Mouse (Mus musculus) frontal cortex, postnatal 25 days (tissue): ENCODE results near the gene Elane.

Experiments
- DNase-seq, 2 experiments: peaks; one replicate each; pipeline ENCODE4 v3.0.0; 2022; ENCODE audit warnings: low spot score in 2 of 2

Gene Elane

DNA sequence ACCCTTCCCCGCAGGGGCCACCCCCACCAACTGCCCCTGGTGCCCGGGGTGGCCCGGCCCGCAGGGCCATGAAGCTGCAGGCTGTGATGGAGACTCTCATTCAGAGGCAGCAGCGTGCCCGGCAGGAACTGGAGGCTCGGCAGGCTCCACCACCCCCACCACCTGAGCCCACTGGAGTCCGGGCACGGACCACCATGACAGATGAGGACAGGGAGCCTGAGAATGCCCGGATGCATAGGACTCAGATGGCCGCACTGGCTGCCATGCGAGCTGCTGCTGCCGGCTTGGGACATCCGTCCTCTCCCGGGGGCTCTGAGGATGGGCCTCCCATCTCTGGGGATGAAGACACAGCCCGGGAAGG is 44.8 kb downstream of the Elane start:
- DNase-seq, result no peak

DNA sequence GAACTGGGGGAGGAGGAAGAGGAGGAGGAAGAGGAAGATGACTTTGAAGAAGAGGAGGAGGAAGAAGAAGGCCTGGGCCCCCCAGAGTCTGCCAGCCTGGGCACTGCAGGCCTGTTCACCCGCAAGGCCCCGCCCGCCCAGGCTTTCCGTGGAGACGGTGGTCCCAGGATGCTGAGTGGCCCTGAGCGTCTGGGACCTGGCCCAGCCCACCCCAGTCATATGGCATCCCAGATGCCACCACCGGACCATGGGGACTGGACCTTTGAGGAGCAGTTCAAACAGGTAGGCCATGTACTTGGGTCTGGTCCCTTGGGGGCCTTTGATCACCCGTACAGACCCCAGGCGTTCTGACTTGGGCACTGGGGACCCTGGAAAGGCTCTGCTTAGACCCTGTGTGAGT is 45.8 kb downstream of the Elane start:
- DNase-seq, result no peak

DNA sequence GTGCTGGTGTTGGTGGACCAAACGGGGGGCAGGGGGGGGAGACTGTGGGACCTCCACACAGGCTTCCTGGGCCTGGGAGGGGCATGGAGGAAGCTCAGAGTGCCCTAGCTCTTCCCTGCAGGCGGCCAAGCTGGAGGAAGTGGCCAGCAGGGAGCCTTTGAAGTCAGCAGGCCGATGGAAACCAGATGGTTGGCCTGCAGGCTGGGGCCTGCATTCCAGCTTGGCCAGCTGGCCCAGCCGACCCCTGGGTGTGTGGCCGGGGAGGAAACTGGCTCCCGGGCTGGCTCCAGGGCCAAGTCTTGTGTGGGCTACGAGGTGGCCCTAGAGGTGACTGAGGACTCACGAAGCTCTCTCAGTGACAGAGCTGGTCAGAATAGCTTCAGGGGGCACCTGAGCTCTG is 46.7 kb downstream of the Elane start:
- no peak for DNase-seq

DNA sequence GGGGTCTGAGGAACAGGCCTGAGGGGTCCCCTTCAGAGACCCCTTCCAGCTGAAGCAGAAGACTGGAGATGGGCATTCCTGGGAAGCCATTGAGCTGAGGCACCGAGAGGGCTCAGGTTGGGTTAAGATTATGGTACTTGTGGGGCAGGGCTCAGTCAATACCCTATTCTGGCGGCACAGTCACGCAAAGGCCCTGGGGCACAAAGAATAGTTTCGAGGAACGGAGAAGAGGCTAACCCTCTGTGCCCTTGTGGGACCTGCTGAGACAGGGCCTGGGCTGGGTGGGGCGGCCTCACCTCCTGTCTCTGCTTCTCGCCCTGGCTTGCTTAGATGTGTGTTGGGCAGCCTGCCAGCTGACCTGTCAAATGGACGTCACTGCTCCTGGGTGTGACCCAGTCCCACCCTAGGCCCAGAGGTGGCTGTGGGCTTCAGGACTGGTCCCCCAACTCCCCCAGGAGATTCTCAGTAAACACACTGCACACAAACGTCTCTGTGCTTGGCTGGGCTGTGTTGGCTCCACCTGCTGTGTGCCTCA is 47.2 kb downstream of the Elane start:
- no peak for DNase-seq

DNA sequence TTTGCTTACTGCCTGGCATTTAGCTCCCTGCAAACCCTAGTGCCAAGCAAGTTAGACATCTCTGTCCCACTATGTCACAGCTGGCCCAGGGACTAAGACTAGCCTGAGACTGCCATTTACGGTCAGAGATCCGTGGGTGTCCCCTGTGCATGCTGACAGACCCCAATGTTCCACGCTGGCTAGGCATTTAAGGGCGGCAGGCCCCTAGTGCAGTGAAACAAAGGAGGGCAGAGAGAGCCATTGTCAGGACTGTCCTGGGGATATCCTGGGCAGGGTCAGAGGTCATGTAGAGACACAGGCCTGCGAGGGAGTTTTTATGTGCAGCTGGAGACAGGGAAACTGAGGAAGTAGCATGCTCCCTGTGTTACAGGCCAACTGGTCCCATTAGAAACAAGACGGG is 47.8 kb downstream of the Elane start:
- no peak for DNase-seq

DNA sequence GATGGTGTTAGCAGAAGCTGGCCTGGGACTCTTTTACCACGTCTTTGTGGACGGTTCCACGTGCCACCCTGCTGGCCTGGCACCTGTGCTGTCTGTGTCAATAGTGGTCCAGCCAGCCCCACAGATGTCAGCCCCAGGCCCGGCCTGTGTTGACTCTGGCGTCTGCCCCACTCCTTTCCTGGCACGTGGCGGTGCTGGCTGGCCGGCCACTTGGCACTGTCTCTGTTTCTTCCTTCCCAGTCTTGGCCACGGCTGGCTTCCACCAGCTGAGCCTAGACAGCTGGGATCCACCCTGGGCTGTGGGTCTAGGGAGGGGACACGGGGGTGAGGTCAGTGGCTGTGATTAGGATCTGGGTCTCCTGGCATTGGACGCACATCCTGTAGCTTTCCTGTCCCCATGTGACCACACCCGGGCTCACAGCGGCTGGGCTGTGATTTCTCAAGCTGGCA is 48.2 kb downstream of the Elane start:
- DNase-seq, result no peak

DNA sequence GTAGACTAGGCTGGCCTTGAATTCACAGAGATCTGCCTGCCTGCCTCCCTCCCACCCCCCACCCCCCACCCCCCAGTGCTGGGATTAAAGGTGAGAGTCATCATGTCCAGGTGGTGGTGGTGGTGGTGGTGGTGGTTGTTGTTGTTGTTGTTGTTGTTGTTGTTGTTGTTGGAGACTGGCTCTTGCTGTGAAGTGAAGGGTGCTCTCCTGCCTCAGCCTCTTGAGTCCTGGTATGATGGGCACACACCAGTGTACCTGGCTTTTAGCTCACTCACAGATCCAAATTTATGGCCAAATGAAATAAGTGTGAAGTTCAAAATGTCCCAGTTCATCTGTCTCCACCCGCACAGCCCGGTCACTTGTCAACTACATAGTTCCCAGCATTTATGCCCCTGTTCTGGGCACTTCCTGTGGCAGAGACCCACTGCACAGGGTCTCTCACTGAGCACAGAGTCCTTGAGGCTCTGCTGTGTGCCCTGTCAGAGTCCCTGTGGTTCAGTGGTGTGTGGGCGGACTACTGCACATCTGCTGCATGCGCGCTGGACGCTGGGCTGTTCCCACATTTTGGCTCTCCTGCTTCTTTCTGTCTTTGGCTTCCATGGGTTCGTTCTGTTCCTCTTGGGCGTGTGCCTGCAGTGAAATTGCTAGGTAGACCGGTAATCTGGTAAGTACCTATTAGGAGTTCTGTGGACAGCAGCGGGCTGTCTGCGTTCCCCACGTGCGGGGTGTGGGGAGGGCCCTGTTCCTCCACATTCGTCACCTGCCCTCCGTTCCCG is 48.9 kb downstream of the Elane start:
- DNase-seq, result no peak

DNA sequence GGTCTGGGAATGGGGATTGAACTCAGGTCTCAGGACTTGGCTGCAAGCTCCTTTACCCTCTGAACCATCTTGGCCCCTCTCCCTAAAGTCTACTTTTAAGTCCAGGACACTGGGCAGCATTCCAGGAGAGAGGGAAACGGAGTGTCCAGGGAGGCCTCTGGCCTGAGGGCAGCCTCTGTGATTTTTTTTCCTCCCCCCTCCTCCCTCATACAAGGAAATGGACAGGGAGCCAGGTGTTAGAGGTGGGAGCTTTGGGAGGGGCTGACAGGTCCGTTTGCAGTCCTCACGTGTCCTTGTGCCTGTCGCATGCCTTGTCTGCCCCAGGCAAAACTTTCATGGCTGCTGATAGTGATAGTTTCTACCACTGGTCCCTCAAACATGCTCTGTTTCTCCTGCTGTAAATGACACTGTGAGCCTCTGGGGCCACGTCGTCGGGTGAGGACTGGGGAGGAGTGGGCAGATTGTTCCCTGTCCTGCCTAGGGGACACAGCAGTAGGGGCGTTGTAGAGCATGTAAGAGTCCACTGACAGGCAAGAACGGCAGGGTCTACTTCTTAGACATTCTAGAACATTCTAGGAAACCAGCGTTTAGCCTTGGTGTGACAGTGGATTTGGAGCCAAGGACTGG is 50.4 kb downstream of the Elane start:
- no peak for DNase-seq

DNA sequence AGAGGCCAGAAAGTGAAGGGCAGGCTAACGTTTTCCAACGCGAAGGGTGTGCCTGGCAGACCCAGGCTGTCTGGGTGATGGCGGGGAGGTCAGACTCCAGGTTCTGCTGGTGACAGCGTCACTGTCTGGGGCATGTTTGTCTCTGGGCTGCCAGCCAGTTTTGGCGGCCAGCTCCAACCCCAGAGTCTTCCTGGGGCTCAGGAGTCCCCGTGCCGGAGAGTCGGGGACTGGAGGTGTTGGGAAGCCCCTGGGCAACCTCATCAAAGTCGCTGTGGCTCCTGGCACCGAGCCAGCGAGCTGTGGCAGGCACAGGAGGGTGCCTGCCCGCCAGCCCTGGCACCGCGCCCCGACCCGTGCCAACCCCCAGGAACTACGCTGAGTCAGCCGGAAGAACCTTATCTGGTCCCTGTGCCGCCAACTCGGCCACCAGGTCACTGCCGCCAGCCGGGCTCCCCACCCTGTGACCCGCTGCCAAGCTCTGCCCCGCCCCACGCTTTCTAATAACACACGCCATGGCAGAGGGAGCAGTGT is 50.9 kb downstream of the Elane start:
- DNase-seq, result no peak
